Mouse (Mus musculus): ENCODE measurements around the gene Brwd1. TPM values are rescaled to one million over a fixed set of nuclear protein-coding genes. Genes with fewer than 3 reads are reported as not detected.
A peak's percentile ranks its signal among the peaks of the same experiment; 100 is the strongest.

The Brwd1 gene
- polyA plus RNA-seq (2015; fragmentation: Nextera tagmentation; extraction: Ambion mirVana) = 208 and 216 TPM in 2 replicates

GRCm38 (mm10) chr16:96082301-96083178 is at the start of gene Brwd1:
Brwd1 (minus strand) TSS chr16:96082526.
- Histone ChIP-seq H3K36me3 (ENCODE audit: control insufficient read depth, insufficient read depth, low read length) (peaks cover 7% of the 10 kb centered on the region; the same call in 1 of the 2 replicates), H3K9me3 (ENCODE audit: control insufficient read depth, low read length) (no peaks in the 10 kb centered on the region), H3K27ac (ENCODE audit: low read depth, low read length) (peak within 1 kb of the TSS; percentile 98), H3K9ac (ENCODE audit: low read depth, low read length) (peak within 1 kb of the TSS; percentile 99), H3K4me3 (ENCODE audit: low read length) (peak within 1 kb of the TSS; percentile 98), H3K4me2 (ENCODE audit: low read length) (peak within 1 kb of the TSS; percentile 71), H3K4me1 (ENCODE audit: control insufficient read depth, insufficient read depth, low read depth, low read length) (peaks cover 10% of the 10 kb centered on the region), H3K27me3 (replicated peaks; ENCODE audit: control insufficient read depth, insufficient read depth, low read length) (no peaks in the 10 kb centered on the region)
- WGBS = under 1% methylated on average over 68 of the region's 107 CpGs
- peak; percentile 85 for ATAC-seq

- H3K4me2 ChIP-seq (ENCODE audit: low read length) = peak overlapping the region; percentile 54
- H3K27me3 ChIP-seq (replicated peaks; ENCODE audit: control insufficient read depth, insufficient read depth, low read length) = no peaks in the 10 kb centered on the region
- H3K27ac ChIP-seq (ENCODE audit: low read depth, low read length) = peak overlapping the region; percentile 98
- no peak for ATAC-seq
- peaks cover 5% of the 10 kb centered on the region for H3K36me3 ChIP-seq (ENCODE audit: control insufficient read depth, insufficient read depth, low read length)
- 4% methylated on average over 9 of the region's 9 CpGs for WGBS
- H3K4me1 ChIP-seq (ENCODE audit: control insufficient read depth, insufficient read depth, low read depth, low read length) = peaks cover 24% of the 10 kb centered on the region
- peak overlapping the region; percentile 96 for H3K4me3 ChIP-seq (ENCODE audit: low read length)
- peak overlapping the region; percentile 98 for H3K9ac ChIP-seq (ENCODE audit: low read depth, low read length)
- H3K9me3 ChIP-seq (ENCODE audit: control insufficient read depth, low read length) = no peaks in the 10 kb centered on the region
Observed at GRCm38 (mm10) chr16:96128466-96128865, 46.1 kb upstream of the Brwd1 start.

GRCm38 (mm10) chr16:96127657-96128344 is 45.5 kb upstream of the Brwd1 start, which contains the start of gene Hmgn1:
Hmgn1 (minus strand) TSS chr16:96127729.
- peaks cover 24% of the 10 kb centered on the region for H3K4me1 ChIP-seq (ENCODE audit: control insufficient read depth, insufficient read depth, low read depth, low read length)
- peak within 1 kb of the TSS; percentile 98 for H3K27ac ChIP-seq (ENCODE audit: low read depth, low read length)
- peak within 1 kb of the TSS; percentile 92 for H3K4me2 ChIP-seq (ENCODE audit: low read length)
- WGBS = under 1% methylated on average over 56 of the region's 72 CpGs
- peaks cover 10% of the 10 kb centered on the region for H3K36me3 ChIP-seq (ENCODE audit: control insufficient read depth, insufficient read depth, low read length)
- peak; percentile 98 for ATAC-seq
- H3K9me3 ChIP-seq (ENCODE audit: control insufficient read depth, low read length) = no peaks in the 10 kb centered on the region
- H3K27me3 ChIP-seq (replicated peaks; ENCODE audit: control insufficient read depth, insufficient read depth, low read length) = no peaks in the 10 kb centered on the region
- peak within 1 kb of the TSS; percentile 98 for H3K9ac ChIP-seq (ENCODE audit: low read depth, low read length)
- H3K4me3 ChIP-seq (ENCODE audit: low read length) = peak within 1 kb of the TSS; percentile 96

- Histone ChIP-seq H3K9ac (ENCODE audit: low read depth, low read length) (peak overlapping the region; percentile 98), H3K27me3 (replicated peaks; ENCODE audit: control insufficient read depth, insufficient read depth, low read length) (no peaks in the 10 kb centered on the region), H3K36me3 (ENCODE audit: control insufficient read depth, insufficient read depth, low read length) (peaks cover 10% of the 10 kb centered on the region), H3K4me2 (ENCODE audit: low read length) (peak overlapping the region; percentile 92), H3K4me1 (ENCODE audit: control insufficient read depth, insufficient read depth, low read depth, low read length) (peaks cover 24% of the 10 kb centered on the region), H3K27ac (ENCODE audit: low read depth, low read length) (peak overlapping the region; percentile 98), H3K9me3 (ENCODE audit: control insufficient read depth, low read length) (no peaks in the 10 kb centered on the region), H3K4me3 (ENCODE audit: low read length) (peak overlapping the region; percentile 96)
- peak; percentile 72 for ATAC-seq
- 1% methylated on average over 23 of the region's 52 CpGs for WGBS
Observed at GRCm38 (mm10) chr16:96127288-96127656, 44.9 kb upstream of the Brwd1 start.

GRCm38 (mm10) chr16:96126684-96127171 is 44.4 kb upstream of the Brwd1 start:
- 5% methylated on average over 19 of the region's 19 CpGs for WGBS
- peak overlapping the region; percentile 98 for H3K27ac ChIP-seq (ENCODE audit: low read depth, low read length)
- H3K9ac ChIP-seq (ENCODE audit: low read depth, low read length) = peak overlapping the region; percentile 98
- peak overlapping the region; percentile 96 for H3K4me3 ChIP-seq (ENCODE audit: low read length)
- no peak for ATAC-seq
- no peaks in the 10 kb centered on the region for H3K27me3 ChIP-seq (replicated peaks; ENCODE audit: control insufficient read depth, insufficient read depth, low read length)
- H3K36me3 ChIP-seq (ENCODE audit: control insufficient read depth, insufficient read depth, low read length) = peaks cover 10% of the 10 kb centered on the region
- peak overlapping the region; percentile 92 for H3K4me2 ChIP-seq (ENCODE audit: low read length)
- peaks cover 24% of the 10 kb centered on the region for H3K4me1 ChIP-seq (ENCODE audit: control insufficient read depth, insufficient read depth, low read depth, low read length)
- no peaks in the 10 kb centered on the region for H3K9me3 ChIP-seq (ENCODE audit: control insufficient read depth, low read length)

GRCm38 (mm10) chr16:96120022-96120623 is 37.8 kb upstream of the Brwd1 start:
- 74% methylated on average over 4 of the region's 4 CpGs for WGBS
- ATAC-seq = no peak
- Histone ChIP-seq H3K27me3 (replicated peaks; ENCODE audit: control insufficient read depth, insufficient read depth, low read length) (no peaks in the 10 kb centered on the region), H3K9me3 (ENCODE audit: control insufficient read depth, low read length) (no peaks in the 10 kb centered on the region), H3K27ac (ENCODE audit: low read depth, low read length) (no peak overlapping the region), H3K4me2 (ENCODE audit: low read length) (no peak overlapping the region), H3K36me3 (ENCODE audit: control insufficient read depth, insufficient read depth, low read length) (peaks cover 14% of the 10 kb centered on the region), H3K9ac (ENCODE audit: low read depth, low read length) (no peak overlapping the region), H3K4me1 (ENCODE audit: control insufficient read depth, insufficient read depth, low read depth, low read length) (peaks cover 3% of the 10 kb centered on the region), H3K4me3 (ENCODE audit: low read length) (no peak overlapping the region)

GRCm38 (mm10) chr16:96114729-96115128 is 32.4 kb upstream of the Brwd1 start:
- no peak for ATAC-seq
- Histone ChIP-seq H3K9ac (ENCODE audit: low read depth, low read length) (no peak overlapping the region), H3K36me3 (ENCODE audit: control insufficient read depth, insufficient read depth, low read length) (no peaks in the 10 kb centered on the region), H3K27ac (ENCODE audit: low read depth, low read length) (no peak overlapping the region), H3K27me3 (replicated peaks; ENCODE audit: control insufficient read depth, insufficient read depth, low read length) (no peaks in the 10 kb centered on the region), H3K9me3 (ENCODE audit: control insufficient read depth, low read length) (no peaks in the 10 kb centered on the region), H3K4me2 (ENCODE audit: low read length) (no peak overlapping the region), H3K4me1 (ENCODE audit: control insufficient read depth, insufficient read depth, low read depth, low read length) (no peaks in the 10 kb centered on the region), H3K4me3 (ENCODE audit: low read length) (no peak overlapping the region)
- 53% methylated on average over 4 of the region's 4 CpGs for WGBS

GRCm38 (mm10) chr16:96112769-96113168 is 30.4 kb upstream of the Brwd1 start:
- H3K4me1 ChIP-seq (ENCODE audit: control insufficient read depth, insufficient read depth, low read depth, low read length) = no peaks in the 10 kb centered on the region
- no peak overlapping the region for H3K4me3 ChIP-seq (ENCODE audit: low read length)
- H3K27ac ChIP-seq (ENCODE audit: low read depth, low read length) = no peak overlapping the region
- no peaks in the 10 kb centered on the region for H3K9me3 ChIP-seq (ENCODE audit: control insufficient read depth, low read length)
- no peak overlapping the region for H3K9ac ChIP-seq (ENCODE audit: low read depth, low read length)
- ATAC-seq = no peak
- no peaks in the 10 kb centered on the region for H3K36me3 ChIP-seq (ENCODE audit: control insufficient read depth, insufficient read depth, low read length)
- no peak overlapping the region for H3K4me2 ChIP-seq (ENCODE audit: low read length)
- WGBS = 67% methylated on average over 2 of the region's 2 CpGs
- no peaks in the 10 kb centered on the region for H3K27me3 ChIP-seq (replicated peaks; ENCODE audit: control insufficient read depth, insufficient read depth, low read length)
